Mouse (Mus musculus): ENCODE measurements around the gene Aff2. TPM values are rescaled to one million over a fixed set of nuclear protein-coding genes. Genes with fewer than 3 reads are reported as not detected.

The Aff2 gene
- total RNA-seq (2023), result 10 to 100 TPM; 11.2 to 19.8 TPM

DNA sequence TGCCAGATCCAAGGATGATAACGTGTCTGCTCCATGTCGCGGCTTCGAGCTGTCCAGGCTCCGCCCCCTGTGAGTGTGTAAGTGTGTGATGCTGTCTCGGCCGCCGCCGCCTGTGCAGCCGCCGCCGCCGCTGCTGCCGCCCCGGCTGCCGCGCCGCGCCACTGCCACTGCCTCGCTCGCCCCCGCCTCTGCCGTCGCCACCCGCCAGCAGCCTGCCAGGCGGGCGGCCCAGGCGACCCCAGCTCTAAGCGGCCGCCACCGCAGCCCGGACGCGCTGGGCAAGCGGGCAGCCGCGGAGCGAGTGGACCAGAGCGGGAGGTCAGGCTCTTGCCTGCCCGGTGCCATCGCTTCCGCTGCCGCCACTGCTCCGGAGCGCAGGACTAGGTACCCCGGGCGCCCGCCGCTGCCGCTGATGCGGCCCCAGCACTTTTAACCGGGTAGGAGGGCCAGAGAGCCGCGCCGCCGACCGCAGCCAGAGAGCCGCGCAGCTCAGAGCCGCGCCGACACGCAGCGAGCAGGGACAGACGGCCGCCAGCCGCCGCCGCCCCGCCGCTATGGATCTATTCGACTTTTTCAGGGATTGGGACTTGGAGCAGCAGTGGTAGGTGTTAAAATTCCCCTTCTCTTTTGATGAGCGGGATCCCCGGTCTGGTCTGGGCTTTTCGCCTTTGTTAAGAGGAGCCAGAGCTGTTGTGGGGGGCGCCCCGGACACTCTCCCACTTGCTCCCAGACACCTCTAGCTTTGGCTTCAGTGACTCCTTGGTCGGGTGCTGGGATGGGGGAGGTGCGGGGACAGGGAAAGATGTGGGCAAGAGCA lies at the start of gene Aff2:
Aff2 (plus strand) TSS at position 57 of the 817 bp plus-strand sequence.

